In genomic region chr6:95374266-95374665, GRCm38 (mm10) we compare ENCODE assay signal across 29 mouse cellular contexts. TPM values are rescaled to one million over a fixed set of nuclear protein-coding genes. Genes with fewer than 3 reads are reported as not detected.
"Had no signal": no experiment of that assay in that cellular context is flagged by ENCODE, and none has a peak within 500 bp of the region (broad histone marks: within the 10 kb centered on the region; RNA-seq: fewer than 3 reads in every experiment).

No protein-coding gene starts in this region.

- H3K9me3 ChIP-seq: liver, embryonic 13.5 days had no signal

- H3K4me3 ChIP-seq: layer of hippocampus, adult 2 months; liver, embryonic 13.5 days had no signal

- H3K27me3 ChIP-seq: liver, embryonic 13.5 days had no signal

- H3K4me1 ChIP-seq: liver, embryonic 13.5 days had no signal

- H3K27ac ChIP-seq: layer of hippocampus, adult 2 months; liver, embryonic 13.5 days; stomach, postnatal 0 days had no signal

- H3K36me3 ChIP-seq: liver, embryonic 13.5 days had no signal

- DNase-seq: kidney, adult 18-20 months; kidney, postnatal 14 days; layer of hippocampus, adult 9-11 months; liver, embryonic 13.5 days; lung, adult 2 months; lung, postnatal 14 days; lung, postnatal 4 days; midbrain, embryonic 14.5 days; thymus, postnatal 25 days had no signal

RNA-seq across cellular contexts. Expression of gene Gm10234, which starts 52.4 kb away (rescaled TPM):
- total RNA-seq: layer of hippocampus, adult 2 months; layer of hippocampus, postnatal 25 days; liver, adult 2 months; megakaryocyte progenitor cell, adult 5-6 weeks; megakaryocyte-erythroid progenitor cell, adult 5-6 weeks; midbrain, postnatal 0 days had no signal
- polyA plus RNA-seq: inflammation-experienced regulatory T-cells, adult 6 months; intestine, embryonic 16.5 days; kidney, embryonic 16.5 days; large intestine, adult 2 months; limb, embryonic 11.5 days; limb, embryonic 14.5 days; liver, adult 2 months; liver, embryonic 13.5 days; liver, embryonic 16.5 days; lung, adult 2 months; lung, embryonic 16.5 days; midbrain, embryonic 11.5 days; midbrain, embryonic 14.5 days; midbrain, postnatal 0 days; neural tube, embryonic 11.5 days; neural tube, embryonic 14.5 days; stomach, embryonic 14.5 days; stomach, postnatal 0 days; thymus, postnatal 0 days had no signal
